Mouse (Mus musculus): ENCODE data around the gene Olfr1014. TPM values are rescaled to one million over a fixed set of nuclear protein-coding genes. Genes with fewer than 3 reads are reported as not detected.

Olfr1014 gene
- polyA plus RNA-seq (2014; fragmentation: Nextera tagmentation; extraction: Ambion mirVana), result not detected in 2 replicates

DNA sequence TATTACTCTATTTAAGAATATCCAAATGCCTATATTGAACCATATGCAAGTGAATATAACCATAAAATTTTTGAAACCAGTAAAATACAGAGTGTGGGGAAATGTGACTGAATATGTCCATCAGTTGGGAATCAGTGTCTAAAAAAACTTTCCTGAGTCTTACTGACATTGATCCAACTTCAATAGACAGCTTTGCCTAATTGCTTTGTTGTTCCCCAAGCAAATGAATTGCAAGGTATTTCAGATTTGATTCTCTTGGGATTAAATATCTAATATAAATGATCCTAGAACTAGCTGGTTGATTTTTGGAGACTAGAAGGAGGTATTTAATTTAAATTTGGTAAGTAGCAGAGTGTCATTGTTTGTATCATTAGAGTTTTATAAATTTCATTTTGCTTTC lies at the start of gene Olfr1014:
Gene Olfr1014, plus strand, starts transcription at position 301 of the 400 bp plus-strand sequence.
- no peaks in the 10 kb centered on the region for H3K27me3 ChIP-seq (replicated peaks; ENCODE audit: control insufficient read depth, insufficient read depth, low read length)
- H3K4me3 ChIP-seq (ENCODE audit: low read depth, low read length), result no peak within 1 kb of the TSS
- no peaks in the 10 kb centered on the region for H3K9me3 ChIP-seq (replicated peaks; ENCODE audit: control insufficient read depth, low read length)
- H3K4me2 ChIP-seq (ENCODE audit: low read length), result no peak within 1 kb of the TSS
- H3K9ac ChIP-seq (ENCODE audit: low read length), result no peak within 1 kb of the TSS
- no peak for DNase-seq (ENCODE audit: low spot score)
- H3K36me3 ChIP-seq (ENCODE audit: control insufficient read depth, insufficient read depth, low read length), result no peaks in the 10 kb centered on the region
- ATAC-seq, result no peak
- no peaks in the 10 kb centered on the region for H3K4me1 ChIP-seq (ENCODE audit: control insufficient read depth, insufficient read depth, low read length)
- no peak within 1 kb of the TSS for H3K27ac ChIP-seq (ENCODE audit: low read depth, low read length)

DNA sequence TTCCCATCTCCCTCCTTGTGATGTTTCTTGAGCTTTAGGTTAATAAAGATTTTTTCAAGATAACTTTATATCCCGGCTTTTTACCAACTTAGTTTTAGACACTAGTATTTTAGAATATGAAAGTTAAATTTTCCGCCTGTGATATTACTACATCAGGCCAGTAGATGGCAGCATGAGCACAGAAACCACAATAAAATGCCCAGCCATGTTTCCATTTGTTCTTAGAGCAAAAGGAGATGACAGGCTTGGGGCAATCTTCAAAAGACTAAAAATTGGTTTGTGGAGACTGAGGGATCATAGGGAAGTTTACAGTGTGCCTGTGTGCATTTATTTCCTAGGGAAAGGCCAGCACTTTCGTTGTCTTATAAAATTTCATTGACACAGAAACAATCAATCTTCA lies 46.7 kb upstream of the Olfr1014 start:
- no peak overlapping the region for H3K9ac ChIP-seq (ENCODE audit: low read length)
- no peak overlapping the region for H3K4me2 ChIP-seq (ENCODE audit: low read length)
- no peak overlapping the region for H3K27ac ChIP-seq (ENCODE audit: low read depth, low read length)
- no peaks in the 10 kb centered on the region for H3K27me3 ChIP-seq (replicated peaks; ENCODE audit: control insufficient read depth, insufficient read depth, low read length)
- no peaks in the 10 kb centered on the region for H3K36me3 ChIP-seq (ENCODE audit: control insufficient read depth, insufficient read depth, low read length)
- H3K9me3 ChIP-seq (replicated peaks; ENCODE audit: control insufficient read depth, low read length), result no peaks in the 10 kb centered on the region
- ATAC-seq (peak; percentile 44; the same call in 1 of the 2 replicates), DNase-seq (ENCODE audit: low spot score) (peak; percentile 75)
- 17% methylated on average over 3 of the region's 3 CpGs for WGBS
- no peak overlapping the region for H3K4me3 ChIP-seq (ENCODE audit: low read depth, low read length)
- no peaks in the 10 kb centered on the region for H3K4me1 ChIP-seq (ENCODE audit: control insufficient read depth, insufficient read depth, low read length)

DNA sequence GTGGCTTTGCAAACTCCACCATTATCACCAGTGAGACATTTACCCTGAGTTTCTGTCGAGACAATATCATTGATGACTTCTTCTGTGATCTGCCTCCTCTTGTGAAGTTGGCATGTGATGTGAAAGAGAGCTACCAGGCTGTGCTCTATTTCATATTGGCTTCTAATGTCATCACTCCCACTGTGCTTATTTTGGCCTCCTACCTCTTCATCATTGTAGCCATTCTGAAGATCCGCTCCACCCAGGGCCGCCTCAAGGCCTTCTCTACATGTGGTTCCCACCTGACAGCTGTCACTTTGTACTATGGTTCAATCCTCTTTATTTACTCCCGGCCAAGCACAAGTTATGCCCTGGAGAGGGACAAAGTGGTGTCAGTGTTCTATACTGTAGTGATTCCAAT lies 18.7 kb upstream of the Olfr1014 start:
- H3K4me3 ChIP-seq (ENCODE audit: low read depth, low read length), result no peak overlapping the region
- H3K9ac ChIP-seq (ENCODE audit: low read length), result no peak overlapping the region
- no peaks in the 10 kb centered on the region for H3K9me3 ChIP-seq (replicated peaks; ENCODE audit: control insufficient read depth, low read length)
- H3K27ac ChIP-seq (ENCODE audit: low read depth, low read length), result no peak overlapping the region
- H3K27me3 ChIP-seq (replicated peaks; ENCODE audit: control insufficient read depth, insufficient read depth, low read length), result no peaks in the 10 kb centered on the region
- no peaks in the 10 kb centered on the region for H3K36me3 ChIP-seq (ENCODE audit: control insufficient read depth, insufficient read depth, low read length)
- no peak for ATAC-seq
- DNase-seq (ENCODE audit: low spot score), result no peak
- H3K4me2 ChIP-seq (ENCODE audit: low read length), result no peak overlapping the region
- H3K4me1 ChIP-seq (ENCODE audit: control insufficient read depth, insufficient read depth, low read length), result no peaks in the 10 kb centered on the region
- 82% methylated on average over 4 of the region's 4 CpGs for WGBS

DNA sequence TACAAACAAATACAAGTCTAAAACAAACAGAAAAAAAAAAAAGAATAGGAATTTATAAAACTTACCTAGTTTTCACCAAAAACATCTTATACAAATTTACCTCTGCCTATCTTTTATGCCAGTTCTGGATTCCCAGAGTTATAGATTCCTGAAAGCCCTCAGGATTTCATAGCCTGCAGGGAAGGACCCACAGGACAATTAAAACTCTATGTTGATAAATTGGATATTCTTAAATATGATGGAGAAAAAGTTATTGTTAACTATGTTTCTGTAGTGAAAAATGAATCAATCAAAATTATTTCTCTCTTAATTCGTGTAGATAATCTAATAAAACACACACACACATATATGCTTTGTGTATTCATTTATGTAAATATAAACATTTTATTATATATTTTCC lies 9.8 kb upstream of the Olfr1014 start, which contains the start of gene Olfr1012:
Gene Olfr1012, minus strand, starts transcription at position 101 of the 400 bp plus-strand sequence.
- no peaks in the 10 kb centered on the region for H3K36me3 ChIP-seq (ENCODE audit: control insufficient read depth, insufficient read depth, low read length)
- DNase-seq (ENCODE audit: low spot score), result no peak
- no peak within 1 kb of the TSS for H3K9ac ChIP-seq (ENCODE audit: low read length)
- no peaks in the 10 kb centered on the region for H3K27me3 ChIP-seq (replicated peaks; ENCODE audit: control insufficient read depth, insufficient read depth, low read length)
- WGBS, result 73% methylated on average over 1 of the region's 1 CpGs
- no peak for ATAC-seq
- H3K27ac ChIP-seq (ENCODE audit: low read depth, low read length), result no peak within 1 kb of the TSS
- no peaks in the 10 kb centered on the region for H3K4me1 ChIP-seq (ENCODE audit: control insufficient read depth, insufficient read depth, low read length)
- H3K4me2 ChIP-seq (ENCODE audit: low read length), result no peak within 1 kb of the TSS
- no peak within 1 kb of the TSS for H3K4me3 ChIP-seq (ENCODE audit: low read depth, low read length)
- H3K9me3 ChIP-seq (replicated peaks; ENCODE audit: control insufficient read depth, low read length), result no peaks in the 10 kb centered on the region

DNA sequence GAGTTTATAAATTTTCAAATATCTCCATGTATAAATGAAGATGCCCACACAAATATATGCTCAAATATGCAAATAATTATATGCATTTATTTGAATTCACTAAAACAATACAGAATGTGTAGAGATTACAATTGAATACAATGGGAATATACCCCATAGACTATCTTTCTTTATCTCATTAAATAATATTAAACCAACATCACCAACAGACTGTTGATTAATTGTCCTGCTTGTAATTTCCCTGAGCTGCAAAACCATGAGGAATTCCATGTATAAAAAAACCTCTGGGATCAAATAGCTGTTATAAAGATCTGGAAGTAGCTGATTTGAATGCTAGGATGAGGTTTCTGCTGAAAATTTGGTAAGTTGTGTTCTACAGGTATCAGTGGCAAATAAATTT lies 5.7 kb upstream of the Olfr1014 start, which contains the start of gene Olfr1013:
Gene Olfr1013, plus strand, starts transcription at position 301 of the 400 bp plus-strand sequence.
- no peak for DNase-seq (ENCODE audit: low spot score)
- no peak within 1 kb of the TSS for H3K9ac ChIP-seq (ENCODE audit: low read length)
- H3K36me3 ChIP-seq (ENCODE audit: control insufficient read depth, insufficient read depth, low read length), result no peaks in the 10 kb centered on the region
- no peak within 1 kb of the TSS for H3K4me2 ChIP-seq (ENCODE audit: low read length)
- H3K9me3 ChIP-seq (replicated peaks; ENCODE audit: control insufficient read depth, low read length), result no peaks in the 10 kb centered on the region
- no peaks in the 10 kb centered on the region for H3K4me1 ChIP-seq (ENCODE audit: control insufficient read depth, insufficient read depth, low read length)
- H3K27me3 ChIP-seq (replicated peaks; ENCODE audit: control insufficient read depth, insufficient read depth, low read length), result no peaks in the 10 kb centered on the region
- no peak within 1 kb of the TSS for H3K4me3 ChIP-seq (ENCODE audit: low read depth, low read length)
- no peak within 1 kb of the TSS for H3K27ac ChIP-seq (ENCODE audit: low read depth, low read length)
- ATAC-seq, result no peak

DNA sequence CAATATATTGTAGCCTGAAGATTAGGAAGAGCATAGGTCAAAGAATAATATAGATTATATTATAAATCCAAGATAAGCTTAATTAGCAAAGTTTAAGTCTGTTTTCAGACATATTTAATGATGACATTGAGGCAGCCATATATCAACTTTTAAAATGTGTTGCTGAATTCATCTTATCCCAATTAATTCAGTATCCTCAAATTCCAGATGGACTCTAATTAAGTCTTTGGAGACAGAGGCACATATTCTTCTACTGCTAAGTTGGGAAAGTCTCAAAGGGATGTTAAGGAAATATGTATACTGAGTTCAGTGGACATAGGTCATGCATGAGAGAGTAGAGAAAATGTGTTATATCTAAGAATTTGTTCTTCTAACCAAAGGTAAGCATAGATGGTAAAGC lies 9.2 kb downstream of the Olfr1014 start, which contains the start of gene Olfr1015:
Gene Olfr1015, plus strand, starts transcription at position 301 of the 400 bp plus-strand sequence.
- Histone ChIP-seq H3K4me3 (ENCODE audit: low read depth, low read length) (no peak within 1 kb of the TSS), H3K27ac (ENCODE audit: low read depth, low read length) (no peak within 1 kb of the TSS), H3K4me2 (ENCODE audit: low read length) (no peak within 1 kb of the TSS), H3K36me3 (ENCODE audit: control insufficient read depth, insufficient read depth, low read length) (no peaks in the 10 kb centered on the region), H3K9ac (ENCODE audit: low read length) (no peak within 1 kb of the TSS), H3K9me3 (replicated peaks; ENCODE audit: control insufficient read depth, low read length) (no peaks in the 10 kb centered on the region), H3K27me3 (replicated peaks; ENCODE audit: control insufficient read depth, insufficient read depth, low read length) (no peaks in the 10 kb centered on the region), H3K4me1 (ENCODE audit: control insufficient read depth, insufficient read depth, low read length) (no peaks in the 10 kb centered on the region)
- DNase-seq (ENCODE audit: low spot score) (no peak), ATAC-seq (no peak)

DNA sequence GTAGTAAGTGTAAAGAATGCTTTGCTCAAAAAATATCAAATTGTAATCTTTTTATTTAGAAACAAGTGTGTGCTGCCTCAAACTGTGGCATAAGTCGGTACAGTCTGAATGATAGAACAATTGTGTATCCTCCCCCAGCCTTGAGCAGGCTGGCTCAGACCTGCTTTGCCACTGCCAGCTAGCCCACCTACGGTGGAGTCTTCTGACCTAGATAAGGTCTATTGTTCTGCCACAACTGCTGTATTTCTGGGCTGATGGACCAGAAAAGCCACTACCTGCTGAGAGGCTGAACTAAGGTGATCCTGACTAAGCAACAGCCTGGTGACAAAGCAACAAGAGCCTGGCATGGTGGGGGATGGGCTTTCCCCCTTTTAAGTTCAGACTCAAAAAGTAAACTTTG lies 19.8 kb downstream of the Olfr1014 start:
- ATAC-seq (no peak; the same call in 1 of the 2 replicates), DNase-seq (ENCODE audit: low spot score) (peak; percentile 3)
- 19% methylated on average over 2 of the region's 2 CpGs for WGBS

DNA sequence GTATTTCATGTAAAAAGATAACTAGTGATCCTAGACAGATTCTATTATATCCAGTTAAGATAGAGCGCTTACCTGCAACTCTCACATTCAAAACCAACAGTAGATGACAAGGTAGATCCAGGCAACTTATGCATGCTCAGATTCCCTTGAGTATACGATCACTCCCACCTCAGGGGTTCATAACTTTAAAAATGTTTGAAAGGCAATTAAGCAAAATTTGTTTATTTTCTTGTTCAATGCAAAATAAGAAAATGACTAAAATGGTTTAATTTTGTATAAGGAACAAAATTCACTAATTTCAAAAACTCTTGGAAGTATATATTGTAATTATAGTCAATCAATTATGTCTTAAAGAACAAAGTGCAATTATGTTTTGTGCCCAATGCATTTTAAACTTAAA lies 29.9 kb downstream of the Olfr1014 start, which contains the start of gene Olfr1016:
Gene Olfr1016, minus strand, starts transcription at position 101 of the 400 bp plus-strand sequence.
- H3K4me1 ChIP-seq (ENCODE audit: control insufficient read depth, insufficient read depth, low read length), result no peaks in the 10 kb centered on the region
- H3K4me3 ChIP-seq (ENCODE audit: low read depth, low read length), result no peak within 1 kb of the TSS
- no peaks in the 10 kb centered on the region for H3K27me3 ChIP-seq (replicated peaks; ENCODE audit: control insufficient read depth, insufficient read depth, low read length)
- H3K9ac ChIP-seq (ENCODE audit: low read length), result no peak within 1 kb of the TSS
- WGBS, result 95% methylated on average over 2 of the region's 2 CpGs
- H3K9me3 ChIP-seq (replicated peaks; ENCODE audit: control insufficient read depth, low read length), result no peaks in the 10 kb centered on the region
- H3K36me3 ChIP-seq (ENCODE audit: control insufficient read depth, insufficient read depth, low read length), result no peaks in the 10 kb centered on the region
- DNase-seq (ENCODE audit: low spot score) (no peak), ATAC-seq (no peak)
- H3K4me2 ChIP-seq (ENCODE audit: low read length), result no peak within 1 kb of the TSS
- no peak within 1 kb of the TSS for H3K27ac ChIP-seq (ENCODE audit: low read depth, low read length)

More for the DNA sequence above, 19.8 kb downstream of the Olfr1014 start:
- no peaks in the 10 kb centered on the region for H3K9me3 ChIP-seq (replicated peaks; ENCODE audit: control insufficient read depth, low read length)
- H3K27ac ChIP-seq (ENCODE audit: low read depth, low read length), result no peak overlapping the region
- H3K4me3 ChIP-seq (ENCODE audit: low read depth, low read length), result no peak overlapping the region
- H3K9ac ChIP-seq (ENCODE audit: low read length), result no peak overlapping the region
- H3K27me3 ChIP-seq (replicated peaks; ENCODE audit: control insufficient read depth, insufficient read depth, low read length), result no peaks in the 10 kb centered on the region
- no peak overlapping the region for H3K4me2 ChIP-seq (ENCODE audit: low read length)
- H3K4me1 ChIP-seq (ENCODE audit: control insufficient read depth, insufficient read depth, low read length), result no peaks in the 10 kb centered on the region
- no peaks in the 10 kb centered on the region for H3K36me3 ChIP-seq (ENCODE audit: control insufficient read depth, insufficient read depth, low read length)

DNA sequence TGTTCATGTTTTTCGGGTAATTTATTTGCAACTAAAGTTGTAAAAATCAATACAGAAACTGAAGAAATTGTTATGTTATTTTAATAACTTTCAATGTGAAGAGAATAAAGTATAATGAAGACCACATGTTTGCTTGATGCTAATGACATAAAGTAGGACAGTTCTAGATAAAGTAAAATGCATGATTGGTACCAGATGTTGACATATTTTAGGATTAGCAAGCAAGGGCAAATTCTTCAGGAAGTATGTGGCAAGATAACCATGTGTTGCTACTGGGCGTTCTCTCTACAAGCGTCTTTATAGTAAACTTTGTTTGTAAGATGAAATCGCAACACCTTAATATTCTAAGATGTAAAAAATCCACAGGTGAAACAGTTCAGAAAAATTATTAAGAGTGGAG lies 32.0 kb downstream of the Olfr1014 start:
- DNase-seq (ENCODE audit: low spot score) (no peak), ATAC-seq (no peak)
- Histone ChIP-seq H3K4me2 (ENCODE audit: low read length) (no peak overlapping the region), H3K27ac (ENCODE audit: low read depth, low read length) (no peak overlapping the region), H3K36me3 (ENCODE audit: control insufficient read depth, insufficient read depth, low read length) (no peaks in the 10 kb centered on the region), H3K9me3 (replicated peaks; ENCODE audit: control insufficient read depth, low read length) (no peaks in the 10 kb centered on the region), H3K4me1 (ENCODE audit: control insufficient read depth, insufficient read depth, low read length) (no peaks in the 10 kb centered on the region), H3K4me3 (ENCODE audit: low read depth, low read length) (no peak overlapping the region), H3K27me3 (replicated peaks; ENCODE audit: control insufficient read depth, insufficient read depth, low read length) (no peaks in the 10 kb centered on the region), H3K9ac (ENCODE audit: low read length) (no peak overlapping the region)
- 92% methylated on average over 4 of the region's 4 CpGs for WGBS
